Mouse (Mus musculus): Measurements from ENCODE around the gene Camta1. TPM values are rescaled to one million over a fixed set of nuclear protein-coding genes. Genes with fewer than 3 reads are reported as not detected.

The Camta1 gene
- polyA plus RNA-seq, 1 experiment from 2014 or later = 77.1 TPM

Other genes with a start within 250 kb of the Camta1 start
- 57.8 and 61.5 TPM in 2 replicates for gene Dnajc11, start 71.8 kb upstream of the Camta1 start, polyA plus RNA-seq (2015; fragmentation: Nextera tagmentation; extraction: Ambion mirVana)
- 53.8 and 60.4 TPM in 2 replicates for gene Thap3, start 127.1 kb upstream of the Camta1 start, polyA plus RNA-seq (2015; fragmentation: Nextera tagmentation; extraction: Ambion mirVana)
- gene Phf13, start 134.4 kb upstream of the Camta1 start, polyA plus RNA-seq (2015; fragmentation: Nextera tagmentation; extraction: Ambion mirVana) = 34.6 and 35.1 TPM in 2 replicates
- 18.8 TPM in 2 replicates for gene Klhl21, start 146.9 kb upstream of the Camta1 start, polyA plus RNA-seq (2015; fragmentation: Nextera tagmentation; extraction: Ambion mirVana)
- 20.6 TPM in 2 replicates for gene Zbtb48, start 165.8 kb upstream of the Camta1 start, polyA plus RNA-seq (2015; fragmentation: Nextera tagmentation; extraction: Ambion mirVana)
- gene Tas1r1, start 176.7 kb upstream of the Camta1 start, polyA plus RNA-seq (2015; fragmentation: Nextera tagmentation; extraction: Ambion mirVana) = 1.2 TPM in 2 replicates
- gene Nol9, start 177.4 kb upstream of the Camta1 start, polyA plus RNA-seq (2015; fragmentation: Nextera tagmentation; extraction: Ambion mirVana) = 31.0 and 32.4 TPM in 2 replicates
- 20.8 and 21.3 TPM in 2 replicates for gene Plekhg5, start 210.6 kb upstream of the Camta1 start, polyA plus RNA-seq (2015; fragmentation: Nextera tagmentation; extraction: Ambion mirVana)